Mouse (Mus musculus): ENCODE measurements around the gene Tyw3. TPM values are rescaled to one million over a fixed set of nuclear protein-coding genes. Genes with fewer than 3 reads are reported as not detected.

The Tyw3 gene
- polyA plus RNA-seq, 1 experiment from 2014 or later = 12.7 TPM

DNA sequence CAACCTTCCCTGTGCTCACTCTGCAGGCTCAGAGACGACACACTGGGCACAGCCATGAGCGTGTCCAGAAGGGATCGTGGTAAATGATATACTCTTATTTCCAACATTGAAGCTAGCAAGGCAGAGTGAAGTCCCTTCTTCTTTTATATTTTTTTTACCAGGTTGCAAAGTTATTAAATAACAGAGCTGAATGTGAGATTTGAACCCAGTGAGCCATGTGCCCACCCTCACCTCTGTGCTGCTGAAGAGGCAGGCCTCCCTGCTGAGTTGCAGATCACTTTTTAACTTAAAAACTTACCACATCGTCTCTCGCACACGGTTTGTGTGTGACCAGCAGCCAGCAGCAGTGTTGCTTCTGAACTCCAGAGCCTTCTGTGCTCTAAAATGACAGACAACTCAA lies 2.7 kb downstream of the Tyw3 start:
- no peak for ATAC-seq (ENCODE audit: low FRiP score)
- 97% methylated on average over 6 of the region's 6 CpGs for WGBS

GRCm38 (mm10) chr3:154593596-154593995 lies 3.3 kb downstream of the Tyw3 start:
- Histone ChIP-seq H3K27ac (no peak overlapping the region), H3K4me1 (peaks cover 9% of the 10 kb centered on the region), H3K9me3 (replicated peaks) (no peaks in the 10 kb centered on the region), H3K4me2 (replicated peaks) (no peak overlapping the region), H3K4me3 (no peak overlapping the region), H3K9ac (no peak overlapping the region), H3K36me3 (peaks cover 48% of the 10 kb centered on the region), H3K27me3 (no peaks in the 10 kb centered on the region)
- no peak for ATAC-seq (ENCODE audit: low FRiP score)
- 92% methylated on average over 6 of the region's 6 CpGs for WGBS

More for the DNA sequence above, 2.7 kb downstream of the Tyw3 start:
- Histone ChIP-seq H3K27me3 (no peaks in the 10 kb centered on the region), H3K36me3 (peaks cover 48% of the 10 kb centered on the region), H3K4me3 (no peak overlapping the region), H3K27ac (no peak overlapping the region), H3K4me1 (peaks cover 9% of the 10 kb centered on the region), H3K4me2 (replicated peaks) (no peak overlapping the region), H3K9ac (no peak overlapping the region), H3K9me3 (replicated peaks) (no peaks in the 10 kb centered on the region)

- H3K36me3 ChIP-seq = peaks cover 66% of the 10 kb centered on the region
- H3K4me3 ChIP-seq = no peak overlapping the region
- ATAC-seq (ENCODE audit: low FRiP score) = no peak
- H3K4me1 ChIP-seq = peaks cover 4% of the 10 kb centered on the region; the same call in 1 of the 2 replicates
- H3K9me3 ChIP-seq (replicated peaks) = no peaks in the 10 kb centered on the region
- no peak overlapping the region for H3K9ac ChIP-seq
- no peak overlapping the region for H3K4me2 ChIP-seq (replicated peaks)
- WGBS = 95% methylated on average over 3 of the region's 3 CpGs
- H3K27ac ChIP-seq = no peak overlapping the region
- no peaks in the 10 kb centered on the region for H3K27me3 ChIP-seq
Measured at GRCm38 (mm10) chr3:154591621-154592020, 5.3 kb downstream of the Tyw3 start.

- no peaks in the 10 kb centered on the region for H3K27me3 ChIP-seq
- WGBS = 91% methylated on average over 5 of the region's 5 CpGs
- H3K4me1 ChIP-seq = no peaks in the 10 kb centered on the region
- H3K36me3 ChIP-seq = peaks cover 72% of the 10 kb centered on the region
- no peaks in the 10 kb centered on the region for H3K9me3 ChIP-seq (replicated peaks)
- H3K4me3 ChIP-seq = no peak overlapping the region
- no peak overlapping the region for H3K9ac ChIP-seq
- H3K27ac ChIP-seq = no peak overlapping the region
- no peak overlapping the region for H3K4me2 ChIP-seq (replicated peaks)
- no peak for ATAC-seq (ENCODE audit: low FRiP score)
Measured at GRCm38 (mm10) chr3:154590971-154591370, 5.9 kb downstream of the Tyw3 start.

GRCm38 (mm10) chr3:154584351-154584750 lies 12.6 kb downstream of the Tyw3 start:
- no peak overlapping the region for H3K4me2 ChIP-seq (replicated peaks)
- no peak overlapping the region for H3K9ac ChIP-seq
- 85% methylated on average over 8 of the region's 8 CpGs for WGBS
- ATAC-seq (ENCODE audit: low FRiP score) = no peak
- H3K4me3 ChIP-seq = no peak overlapping the region
- H3K9me3 ChIP-seq (replicated peaks) = no peaks in the 10 kb centered on the region
- peaks cover 42% of the 10 kb centered on the region for H3K36me3 ChIP-seq
- no peak overlapping the region for H3K27ac ChIP-seq
- no peaks in the 10 kb centered on the region for H3K27me3 ChIP-seq
- H3K4me1 ChIP-seq = no peaks in the 10 kb centered on the region

DNA sequence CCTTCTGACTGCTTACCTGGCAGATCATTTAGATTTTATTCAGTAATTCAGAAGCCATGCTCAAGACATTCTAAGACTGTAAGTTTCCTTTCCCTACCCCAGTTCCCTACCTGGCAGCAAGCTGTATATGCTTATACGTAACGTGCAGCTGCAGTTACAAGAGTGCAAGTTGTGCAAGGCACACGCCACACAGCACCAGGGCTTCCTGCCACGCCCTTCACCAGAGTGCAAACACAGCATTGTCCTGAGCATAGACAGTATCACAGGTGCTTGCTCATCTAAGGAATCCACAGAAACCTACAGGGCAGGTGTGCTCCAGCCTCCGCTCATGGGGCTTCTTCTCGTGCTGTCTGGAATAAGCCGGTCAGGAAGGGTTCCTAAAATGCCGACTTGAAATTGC lies 19.0 kb downstream of the Tyw3 start:
- ATAC-seq (ENCODE audit: low FRiP score) = no peak

DNA sequence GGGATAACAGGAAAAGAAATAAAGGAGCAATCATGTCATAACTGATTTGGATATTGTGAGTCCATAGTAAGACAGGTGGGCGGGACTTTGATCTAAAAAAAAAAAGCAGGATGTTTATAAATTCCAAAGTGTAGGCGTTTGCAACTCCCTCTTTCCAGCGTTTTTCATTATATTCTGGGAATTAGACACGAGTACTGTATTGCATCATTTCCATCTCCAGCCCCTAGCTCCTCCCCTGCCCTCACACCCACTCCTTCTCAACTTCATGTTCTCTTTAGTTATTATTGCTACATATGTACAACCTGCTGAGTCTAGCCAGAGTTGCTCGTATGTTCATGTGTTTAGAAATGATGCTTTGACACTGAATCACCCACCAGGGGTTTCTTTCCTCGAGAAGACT lies 23.2 kb downstream of the Tyw3 start:
- no peak overlapping the region for H3K27ac ChIP-seq
- peaks cover 4% of the 10 kb centered on the region; the same call in 1 of the 2 replicates for H3K36me3 ChIP-seq
- ATAC-seq (ENCODE audit: low FRiP score) = no peak
- H3K4me1 ChIP-seq = peaks cover 13% of the 10 kb centered on the region
- H3K9ac ChIP-seq = no peak overlapping the region
- H3K27me3 ChIP-seq = no peaks in the 10 kb centered on the region
- H3K9me3 ChIP-seq (replicated peaks) = no peaks in the 10 kb centered on the region
- H3K4me2 ChIP-seq (replicated peaks) = no peak overlapping the region
- no peak overlapping the region for H3K4me3 ChIP-seq
- 76% methylated on average over 6 of the region's 6 CpGs for WGBS

More for the DNA sequence above, 19.0 kb downstream of the Tyw3 start:
- no peaks in the 10 kb centered on the region for H3K27me3 ChIP-seq
- no peak overlapping the region for H3K9ac ChIP-seq
- H3K9me3 ChIP-seq (replicated peaks) = no peaks in the 10 kb centered on the region
- 92% methylated on average over 8 of the region's 8 CpGs for WGBS
- no peak overlapping the region for H3K4me2 ChIP-seq (replicated peaks)
- H3K4me3 ChIP-seq = no peak overlapping the region
- peaks cover 17% of the 10 kb centered on the region for H3K36me3 ChIP-seq
- no peaks in the 10 kb centered on the region for H3K4me1 ChIP-seq
- H3K27ac ChIP-seq = no peak overlapping the region

DNA sequence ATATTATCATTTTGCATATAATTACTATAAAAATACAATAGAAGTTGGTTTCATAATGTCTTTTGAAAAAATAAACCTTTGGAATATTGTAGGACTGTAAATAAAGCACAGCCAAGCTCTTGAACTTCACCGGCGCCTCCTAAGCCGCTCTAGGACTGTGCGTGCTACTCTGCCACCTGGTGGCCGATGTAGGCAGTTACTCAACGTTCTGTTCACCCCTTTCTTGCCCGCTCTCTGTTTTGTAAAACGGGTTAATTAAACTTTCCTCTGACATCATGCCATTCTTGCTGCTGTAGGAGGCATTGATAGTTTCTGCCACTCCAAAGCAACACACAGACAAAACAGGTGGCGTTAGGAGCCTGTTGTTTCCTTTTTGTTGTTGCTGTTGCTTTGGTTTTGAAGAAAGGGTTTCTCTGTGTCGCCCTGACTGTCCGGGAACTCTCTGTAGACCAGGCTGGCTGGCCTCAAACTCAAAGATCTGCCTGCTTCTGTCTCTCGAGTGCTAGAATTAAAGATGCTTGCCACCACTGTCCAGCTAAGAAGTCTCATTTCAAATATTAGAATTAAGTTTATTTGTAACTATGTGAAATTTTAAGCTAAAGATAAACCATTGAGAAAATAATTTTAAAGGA lies 24.4 kb downstream of the Tyw3 start:
- H3K4me1 ChIP-seq = peaks cover 13% of the 10 kb centered on the region
- no peak overlapping the region for H3K27ac ChIP-seq
- no peaks in the 10 kb centered on the region for H3K27me3 ChIP-seq
- ATAC-seq (ENCODE audit: low FRiP score) = peak; percentile 89
- no peaks in the 10 kb centered on the region for H3K36me3 ChIP-seq
- H3K4me2 ChIP-seq (replicated peaks) = peak overlapping the region; percentile 19; the same call in 1 of the 2 replicates
- H3K4me3 ChIP-seq = no peak overlapping the region
- H3K9ac ChIP-seq = no peak overlapping the region
- WGBS = 12% methylated on average over 12 of the region's 12 CpGs
- H3K9me3 ChIP-seq (replicated peaks) = no peaks in the 10 kb centered on the region

DNA sequence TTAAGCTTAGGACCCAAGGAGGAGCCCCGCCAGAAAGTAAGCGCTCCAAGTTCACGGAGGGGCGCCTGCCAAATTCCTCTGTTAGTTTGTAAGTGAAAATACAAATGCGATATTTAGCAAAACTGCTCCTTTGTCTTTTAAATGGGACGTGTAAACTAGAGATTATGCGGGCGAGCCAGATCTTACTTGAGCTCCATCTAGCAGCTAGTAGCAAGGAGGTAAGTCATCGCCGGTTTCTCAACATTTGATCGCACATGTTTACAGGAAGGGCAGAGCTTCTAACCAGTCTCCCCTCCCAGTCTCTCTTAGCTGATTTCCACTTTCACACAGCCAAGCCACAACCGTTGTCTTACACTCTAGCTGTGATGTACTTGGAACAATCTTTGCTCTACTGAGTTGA lies 26.1 kb downstream of the Tyw3 start:
- Histone ChIP-seq H3K4me2 (replicated peaks) (peak overlapping the region; percentile 46), H3K36me3 (no peaks in the 10 kb centered on the region), H3K9ac (0 out of 2 replicates have a peak overlapping the region, but pooled peaks have one; percentile 8), H3K4me1 (peaks cover 13% of the 10 kb centered on the region), H3K4me3 (no peak overlapping the region), H3K27me3 (no peaks in the 10 kb centered on the region), H3K27ac (no peak overlapping the region), H3K9me3 (replicated peaks) (no peaks in the 10 kb centered on the region)
- 7% methylated on average over 12 of the region's 12 CpGs for WGBS
- no peak for ATAC-seq (ENCODE audit: low FRiP score)

- ATAC-seq (ENCODE audit: low FRiP score) = no peak
- H3K4me2 ChIP-seq (replicated peaks) = peak overlapping the region; percentile 3; the same call in 1 of the 2 replicates
- WGBS = 32% methylated on average over 14 of the region's 14 CpGs
Measured at GRCm38 (mm10) chr3:154570029-154570575, 26.8 kb downstream of the Tyw3 start.

GRCm38 (mm10) chr3:154565437-154565836 lies 31.5 kb downstream of the Tyw3 start:
- Histone ChIP-seq H3K9me3 (replicated peaks) (no peaks in the 10 kb centered on the region), H3K9ac (no peak overlapping the region)
- 77% methylated on average over 3 of the region's 3 CpGs for WGBS

More at GRCm38 (mm10) chr3:154570029-154570575, 26.8 kb downstream of the Tyw3 start:
- no peaks in the 10 kb centered on the region for H3K9me3 ChIP-seq (replicated peaks)
- no peak overlapping the region for H3K4me3 ChIP-seq
- H3K4me1 ChIP-seq = peaks cover 13% of the 10 kb centered on the region
- H3K9ac ChIP-seq = no peak overlapping the region
- H3K27ac ChIP-seq = no peak overlapping the region
- no peaks in the 10 kb centered on the region for H3K27me3 ChIP-seq
- no peaks in the 10 kb centered on the region for H3K36me3 ChIP-seq

DNA sequence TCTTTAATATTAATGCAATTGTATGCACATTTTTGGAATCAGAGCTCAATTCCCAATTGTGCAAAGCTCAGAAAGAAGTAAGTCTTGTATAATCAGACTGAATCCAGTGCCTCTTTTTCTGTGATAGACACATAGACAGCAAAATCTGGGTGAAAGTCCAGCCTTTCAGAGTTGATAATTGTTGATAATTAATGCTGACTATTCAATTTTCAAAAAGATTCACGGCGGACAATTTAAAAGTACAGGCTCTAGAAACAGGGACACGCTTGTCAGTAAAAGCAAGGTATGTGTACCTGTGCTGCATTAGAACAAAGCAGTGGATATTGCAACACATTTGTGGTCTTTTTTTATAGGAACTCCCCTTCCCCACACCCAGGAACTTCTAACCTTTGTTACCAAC lies 34.7 kb downstream of the Tyw3 start:
- H3K27ac ChIP-seq = no peak overlapping the region
- no peak for ATAC-seq (ENCODE audit: low FRiP score)
- no peak overlapping the region for H3K4me2 ChIP-seq (replicated peaks)
- no peak overlapping the region for H3K9ac ChIP-seq
- no peaks in the 10 kb centered on the region for H3K27me3 ChIP-seq
- 0 out of 2 replicates have a peak, but pooled peaks cover 2% of the 10 kb centered on the region for H3K4me1 ChIP-seq
- H3K36me3 ChIP-seq = no peaks in the 10 kb centered on the region
- H3K9me3 ChIP-seq (replicated peaks) = no peaks in the 10 kb centered on the region
- 95% methylated on average over 3 of the region's 3 CpGs for whole genome bisulfite sequencing
- no peak overlapping the region for H3K4me3 ChIP-seq

More at GRCm38 (mm10) chr3:154565437-154565836, 31.5 kb downstream of the Tyw3 start:
- no peak overlapping the region for H3K27ac ChIP-seq
- no peak overlapping the region for H3K4me3 ChIP-seq
- H3K4me1 ChIP-seq = 0 out of 2 replicates have a peak, but pooled peaks cover 5% of the 10 kb centered on the region
- H3K36me3 ChIP-seq = no peaks in the 10 kb centered on the region
- H3K27me3 ChIP-seq = no peaks in the 10 kb centered on the region
- no peak for ATAC-seq (ENCODE audit: low FRiP score)
- no peak overlapping the region for H3K4me2 ChIP-seq (replicated peaks)

DNA sequence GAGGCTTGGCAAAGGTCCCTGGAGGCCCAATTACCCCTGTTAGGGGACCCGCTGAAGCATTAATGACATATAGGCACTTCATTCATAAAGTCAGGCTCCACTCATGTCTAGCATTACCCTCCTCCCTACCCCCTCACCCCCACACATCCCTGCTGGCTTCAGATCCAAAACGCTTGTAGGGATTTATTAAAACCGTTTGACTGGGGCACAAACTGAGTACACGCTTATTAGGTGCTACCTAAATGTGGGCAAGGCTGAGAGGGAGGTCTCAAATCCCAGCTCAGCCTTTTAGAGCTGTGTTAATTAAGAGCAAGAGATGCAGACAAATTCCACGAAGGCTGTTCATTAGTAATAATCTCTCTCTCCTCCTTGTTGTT lies 45.9 kb downstream of the Tyw3 start:
- Histone ChIP-seq H3K9ac (no peak overlapping the region), H3K27me3 (peaks cover 8% of the 10 kb centered on the region; the same call in 1 of the 2 replicates), H3K4me3 (no peak overlapping the region), H3K4me2 (replicated peaks) (no peak overlapping the region), H3K27ac (no peak overlapping the region), H3K36me3 (no peaks in the 10 kb centered on the region), H3K4me1 (peaks cover 25% of the 10 kb centered on the region), H3K9me3 (replicated peaks) (no peaks in the 10 kb centered on the region)
- WGBS = 37% methylated on average over 5 of the region's 5 CpGs
- peak; percentile 70 for ATAC-seq (ENCODE audit: low FRiP score)
